Mouse (Mus musculus) neural tube, embryonic 13.5 days (tissue): Measurements from ENCODE around the gene Pde4d. TPM values are rescaled to one million over a fixed set of nuclear protein-coding genes. Genes with fewer than 3 reads are reported as not detected.
A peak's percentile ranks its signal among the peaks of the same experiment; 100 is the strongest.

Experiments used
- ATAC-seq: fragments of 200-750 bp; cut with Nextera tagmentation; 2 replicates; pipeline ENCODE4 v1.8.0; 2017; ENCODE audit warnings: low read depth, mild to moderate bottlenecking, moderate TSS enrichment, moderate library complexity
- H3K27ac ChIP-seq: fragments of 300-500 bp; sonication (generic); replicated peaks from 2 replicates; pipeline ENCODE4 v1.5.1; 2015; ENCODE audit warnings: moderate library complexity, mild to moderate bottlenecking, inconsistent platforms
- H3K27me3 ChIP-seq: fragments of 300-500 bp; sonication (generic); 2 replicates; pipeline ENCODE4 v1.6.1; 2015; ENCODE audit warnings: mild to moderate bottlenecking, inconsistent platforms
- H3K36me3 ChIP-seq: fragments of 300-500 bp; sonication (generic); 2 replicates; pipeline ENCODE4 v1.6.1; 2015; ENCODE audit warnings: mild to moderate bottlenecking, inconsistent platforms
- H3K4me1 ChIP-seq: fragments of 300-500 bp; sonication (generic); replicated peaks from 2 replicates; pipeline ENCODE4 v1.6.1; 2015; ENCODE audit warnings: inconsistent platforms
- H3K4me2 ChIP-seq: fragments of 300-500 bp; sonication (generic); 2 replicates; pipeline ENCODE4 v1.6.1; 2015; ENCODE audit warnings: inconsistent platforms, mild to moderate bottlenecking, moderate library complexity
- H3K4me3 ChIP-seq: fragments of 300-500 bp; sonication (generic); 2 replicates; pipeline ENCODE4 v1.5.1; 2015; ENCODE audit warnings: mild to moderate bottlenecking, inconsistent platforms
- H3K9ac ChIP-seq: fragments of 300-500 bp; sonication (generic); 2 replicates; pipeline ENCODE4 v1.6.1; 2015; ENCODE audit warnings: moderate library complexity, mild to moderate bottlenecking, inconsistent platforms
- H3K9me3 ChIP-seq: fragments of 300-500 bp; sonication (generic); 2 replicates; pipeline ENCODE4 v1.6.1; 2016; ENCODE audit warnings: inconsistent platforms
- WGBS: fragments of 180-500 bp; shearing (Covaris S2); methylation state at CpG from one replicate; pipeline ENCODE4 v1.1.7; 2015; 5-methylcytosine and 5-hydroxymethylcytosine counted together
- polyA plus RNA-seq: library from polyadenylated mRNA; unstranded; fragments of >200 nt; fragmentation: Nextera tagmentation; extraction: Ambion mirVana; gene quantifications from 2 replicates; pipeline ENCODE4 v1.2.1, GENCODE M21; 2015

The Pde4d gene
- polyA plus RNA-seq, 1 experiment from 2014 or later = 15.5 TPM

- no peaks in the 10 kb centered on the region for H3K9me3 ChIP-seq
- H3K27me3 ChIP-seq = no peaks in the 10 kb centered on the region
- H3K4me1 ChIP-seq = peaks cover 10% of the 10 kb centered on the region
- H3K27ac ChIP-seq = no peak overlapping the region
- 62% methylated on average over 4 of the region's 4 CpGs for WGBS
- H3K4me2 ChIP-seq = no peak overlapping the region
- no peaks in the 10 kb centered on the region for H3K36me3 ChIP-seq
- H3K4me3 ChIP-seq = no peak overlapping the region
- no peak overlapping the region for H3K9ac ChIP-seq
- no peak for ATAC-seq
These were observed 805.9 kb downstream of the Pde4d start for GRCm38 (mm10) chr13:109255634-109256033.

- WGBS = under 1% methylated on average over 23 of the region's 23 CpGs
- Histone ChIP-seq H3K27ac (peak overlapping the region; percentile 77), H3K36me3 (no peaks in the 10 kb centered on the region), H3K9ac (peak overlapping the region; percentile 66), H3K4me1 (peaks cover 26% of the 10 kb centered on the region), H3K27me3 (no peaks in the 10 kb centered on the region), H3K4me3 (peak overlapping the region; percentile 46), H3K9me3 (no peaks in the 10 kb centered on the region), H3K4me2 (peak overlapping the region; percentile 84)
- ATAC-seq = peak; percentile 90
These were observed 810.6 kb downstream of the Pde4d start for GRCm38 (mm10) chr13:109260220-109260795.

- H3K27me3 ChIP-seq = no peaks in the 10 kb centered on the region
- H3K9ac ChIP-seq = peak overlapping the region; percentile 66
- H3K27ac ChIP-seq = peak overlapping the region; percentile 77
- WGBS = 1% methylated on average over 17 of the region's 17 CpGs
- H3K4me2 ChIP-seq = peak overlapping the region; percentile 84
- H3K4me1 ChIP-seq = peaks cover 26% of the 10 kb centered on the region
- H3K4me3 ChIP-seq = peak overlapping the region; percentile 46
- peak; percentile 79 for ATAC-seq
- H3K9me3 ChIP-seq = no peaks in the 10 kb centered on the region
- no peaks in the 10 kb centered on the region for H3K36me3 ChIP-seq
These were observed 811.2 kb downstream of the Pde4d start for GRCm38 (mm10) chr13:109260796-109261516.

GRCm38 (mm10) chr13:109261642-109262220, 812.0 kb downstream of the Pde4d start:
- Histone ChIP-seq H3K4me2 (peak overlapping the region; percentile 84), H3K27me3 (no peaks in the 10 kb centered on the region), H3K27ac (no peak overlapping the region), H3K9ac (no peak overlapping the region), H3K9me3 (no peaks in the 10 kb centered on the region), H3K4me3 (peak overlapping the region; percentile 46; the same call in 1 of the 2 replicates), H3K4me1 (peaks cover 26% of the 10 kb centered on the region), H3K36me3 (no peaks in the 10 kb centered on the region)
- no peak for ATAC-seq
- WGBS = 29% methylated on average over 5 of the region's 5 CpGs

GRCm38 (mm10) chr13:109262501-109262900, 812.8 kb downstream of the Pde4d start:
- no peak overlapping the region for H3K4me3 ChIP-seq
- no peaks in the 10 kb centered on the region for H3K36me3 ChIP-seq
- H3K9me3 ChIP-seq = no peaks in the 10 kb centered on the region
- H3K27me3 ChIP-seq = no peaks in the 10 kb centered on the region
- WGBS = 80% methylated on average over 5 of the region's 5 CpGs
- peak overlapping the region; percentile 84 for H3K4me2 ChIP-seq
- no peak overlapping the region for H3K9ac ChIP-seq
- H3K27ac ChIP-seq = no peak overlapping the region
- peaks cover 26% of the 10 kb centered on the region for H3K4me1 ChIP-seq
- ATAC-seq = no peak

- Histone ChIP-seq H3K4me2 (no peak overlapping the region), H3K27me3 (no peaks in the 10 kb centered on the region), H3K4me1 (peaks cover 26% of the 10 kb centered on the region), H3K9me3 (no peaks in the 10 kb centered on the region), H3K27ac (no peak overlapping the region), H3K4me3 (no peak overlapping the region), H3K9ac (no peak overlapping the region), H3K36me3 (no peaks in the 10 kb centered on the region)
- no peak for ATAC-seq
These were observed 814.1 kb downstream of the Pde4d start for GRCm38 (mm10) chr13:109263833-109264232.

GRCm38 (mm10) chr13:109268253-109268652, 818.5 kb downstream of the Pde4d start:
- Histone ChIP-seq H3K4me3 (no peak overlapping the region), H3K4me2 (no peak overlapping the region), H3K9ac (no peak overlapping the region), H3K36me3 (no peaks in the 10 kb centered on the region), H3K27me3 (no peaks in the 10 kb centered on the region), H3K27ac (no peak overlapping the region), H3K9me3 (no peaks in the 10 kb centered on the region), H3K4me1 (no peaks in the 10 kb centered on the region)
- 62% methylated on average over 3 of the region's 3 CpGs for WGBS
- ATAC-seq = no peak

GRCm38 (mm10) chr13:109268659-109269322, 819.0 kb downstream of the Pde4d start:
- no peak overlapping the region for H3K4me2 ChIP-seq
- no peaks in the 10 kb centered on the region for H3K4me1 ChIP-seq
- no peaks in the 10 kb centered on the region for H3K9me3 ChIP-seq
- no peaks in the 10 kb centered on the region for H3K36me3 ChIP-seq
- H3K4me3 ChIP-seq = no peak overlapping the region
- H3K9ac ChIP-seq = no peak overlapping the region
- no peak overlapping the region for H3K27ac ChIP-seq
- H3K27me3 ChIP-seq = no peaks in the 10 kb centered on the region
- no peak for ATAC-seq
- WGBS = 94% methylated on average over 4 of the region's 4 CpGs

GRCm38 (mm10) chr13:109274869-109275268, 825.1 kb downstream of the Pde4d start:
- H3K27ac ChIP-seq = no peak overlapping the region
- H3K4me1 ChIP-seq = peaks cover 15% of the 10 kb centered on the region
- H3K9ac ChIP-seq = no peak overlapping the region
- H3K27me3 ChIP-seq = no peaks in the 10 kb centered on the region
- no peak overlapping the region for H3K4me3 ChIP-seq
- 90% methylated on average over 10 of the region's 10 CpGs for WGBS
- H3K9me3 ChIP-seq = peaks cover 10% of the 10 kb centered on the region
- no peak overlapping the region for H3K4me2 ChIP-seq
- no peak for ATAC-seq
- H3K36me3 ChIP-seq = no peaks in the 10 kb centered on the region

GRCm38 (mm10) chr13:109277792-109278191, 828.0 kb downstream of the Pde4d start:
- Histone ChIP-seq H3K4me3 (no peak overlapping the region), H3K4me2 (no peak overlapping the region), H3K4me1 (peaks cover 15% of the 10 kb centered on the region), H3K27me3 (no peaks in the 10 kb centered on the region), H3K36me3 (no peaks in the 10 kb centered on the region), H3K9ac (no peak overlapping the region), H3K27ac (no peak overlapping the region), H3K9me3 (peaks cover 10% of the 10 kb centered on the region)
- WGBS = 71% methylated on average over 7 of the region's 7 CpGs
- ATAC-seq = no peak

GRCm38 (mm10) chr13:109278504-109278912, 828.8 kb downstream of the Pde4d start:
- Histone ChIP-seq H3K27me3 (no peaks in the 10 kb centered on the region), H3K36me3 (no peaks in the 10 kb centered on the region), H3K4me2 (peak overlapping the region; percentile 22; the same call in 1 of the 2 replicates), H3K9me3 (peaks cover 10% of the 10 kb centered on the region), H3K27ac (no peak overlapping the region), H3K4me1 (peaks cover 15% of the 10 kb centered on the region), H3K9ac (no peak overlapping the region), H3K4me3 (no peak overlapping the region)
- 56% methylated on average over 10 of the region's 10 CpGs for WGBS
- ATAC-seq = no peak

GRCm38 (mm10) chr13:109279211-109279610, 829.5 kb downstream of the Pde4d start:
- no peaks in the 10 kb centered on the region for H3K36me3 ChIP-seq
- no peak overlapping the region for H3K27ac ChIP-seq
- WGBS = 80% methylated on average over 6 of the region's 6 CpGs
- no peak overlapping the region for H3K4me2 ChIP-seq
- no peaks in the 10 kb centered on the region for H3K27me3 ChIP-seq
- peaks cover 15% of the 10 kb centered on the region for H3K4me1 ChIP-seq
- H3K9me3 ChIP-seq = peaks cover 10% of the 10 kb centered on the region
- no peak for ATAC-seq
- no peak overlapping the region for H3K9ac ChIP-seq
- H3K4me3 ChIP-seq = no peak overlapping the region
